Mouse (Mus musculus) heart, embryonic 11.5 days (tissue): ENCODE results near the gene Tubb5. TPM values are rescaled to one million over a fixed set of nuclear protein-coding genes. Genes with fewer than 3 reads are reported as not detected.
A peak's percentile ranks its signal among the peaks of the same experiment; 100 is the strongest.

Experiments
- ATAC-seq: fragments of 200-750 bp; cut with Nextera tagmentation; replicated peaks from 2 replicates; pipeline ENCODE4 v1.8.0; 2017; ENCODE audit warnings: moderate library complexity; ENCODE audit not compliant: insufficient number of reproducible peaks, low FRiP score, low TSS enrichment
- H3K27ac ChIP-seq: fragments of 300-500 bp; sonication (generic); 2 replicates; pipeline ENCODE4 v1.5.1; 2014; ENCODE audit warnings: mild to moderate bottlenecking, low read depth, low read length
- H3K27me3 ChIP-seq: fragments of 300-500 bp; sonication (generic); 2 replicates; pipeline ENCODE4 v1.6.1; 2014; ENCODE audit warnings: mild to moderate bottlenecking, low read length, mixed read lengths; ENCODE audit not compliant: control insufficient read depth, insufficient read depth
- H3K36me3 ChIP-seq: fragments of 300-500 bp; sonication (generic); 2 replicates; pipeline ENCODE4 v1.6.1; 2014; ENCODE audit warnings: mild to moderate bottlenecking, low read length, moderate library complexity, mixed read lengths; ENCODE audit not compliant: control insufficient read depth, insufficient read depth
- H3K4me1 ChIP-seq: fragments of 300-500 bp; sonication (generic); 2 replicates; pipeline ENCODE4 v1.6.1; 2014; ENCODE audit warnings: low read length; ENCODE audit not compliant: control insufficient read depth, insufficient read depth
- H3K4me2 ChIP-seq: fragments of 300-500 bp; sonication (generic); 2 replicates; pipeline ENCODE4 v1.6.1; 2014; ENCODE audit warnings: mild to moderate bottlenecking, moderate library complexity
- H3K4me3 ChIP-seq: fragments of 300-500 bp; sonication (generic); 2 replicates; pipeline ENCODE4 v1.5.1; 2014; ENCODE audit warnings: low read depth, low read length
- H3K9ac ChIP-seq: fragments of 300-500 bp; sonication (generic); 2 replicates; pipeline ENCODE4 v1.6.1; 2014; ENCODE audit warnings: mild to moderate bottlenecking, low read depth, low read length, moderate library complexity
- H3K9me3 ChIP-seq: fragments of 300-500 bp; sonication (generic); replicated peaks from 2 replicates; pipeline ENCODE4 v1.6.1; 2016; ENCODE audit warnings: low read length; ENCODE audit not compliant: control insufficient read depth
- WGBS: fragments of 180-500 bp; shearing (Covaris S2); extraction: QIAGEN DNeasy Blood & Tissue Kit; methylation state at CpG from one replicate; pipeline ENCODE4 v1.1.7; 2014; ENCODE audit not compliant: insufficient replicate concordance; 5-methylcytosine and 5-hydroxymethylcytosine counted together
- polyA plus RNA-seq: library from polyadenylated mRNA; unstranded; fragments of >200 nt; fragmentation: Nextera tagmentation; extraction: Ambion mirVana; gene quantifications from 2 replicates; pipeline ENCODE4 v1.2.1, GENCODE M21; 2014

Tubb5 gene
- polyA plus RNA-seq, 1 experiment from 2014 or later: 931 TPM

- H3K27me3 ChIP-seq: no peaks in the 10 kb centered on the region
- H3K9ac ChIP-seq: peak overlapping the region; percentile 46
- H3K27ac ChIP-seq: peak overlapping the region; percentile 41
- H3K4me1 ChIP-seq: peaks cover 19% of the 10 kb centered on the region
- 80% methylated on average over 26 of the region's 26 CpGs for WGBS
- H3K4me2 ChIP-seq: peak overlapping the region; percentile 75
- H3K36me3 ChIP-seq: peaks cover 41% of the 10 kb centered on the region
- no peak for ATAC-seq
- H3K4me3 ChIP-seq: peak overlapping the region; percentile 90
- H3K9me3 ChIP-seq: no peaks in the 10 kb centered on the region
These were observed 3.2 kb downstream of the Tubb5 start for GRCm38 (mm10) chr17:35834696-35835422.

GRCm38 (mm10) chr17:35833894-35834293, 4.2 kb downstream of the Tubb5 start:
- H3K27ac ChIP-seq: no peak overlapping the region
- H3K4me2 ChIP-seq: no peak overlapping the region; the same call in 1 of the 2 replicates
- H3K9ac ChIP-seq: no peak overlapping the region
- 59% methylated on average over 5 of the region's 5 CpGs for WGBS
- H3K27me3 ChIP-seq: no peaks in the 10 kb centered on the region
- peaks cover 41% of the 10 kb centered on the region for H3K36me3 ChIP-seq
- H3K9me3 ChIP-seq: no peaks in the 10 kb centered on the region
- ATAC-seq: no peak
- H3K4me1 ChIP-seq: peaks cover 15% of the 10 kb centered on the region
- H3K4me3 ChIP-seq: no peak overlapping the region

GRCm38 (mm10) chr17:35833239-35833751, 4.8 kb downstream of the Tubb5 start:
- Histone ChIP-seq H3K27me3 (no peaks in the 10 kb centered on the region), H3K27ac (no peak overlapping the region), H3K9ac (no peak overlapping the region), H3K36me3 (peaks cover 41% of the 10 kb centered on the region), H3K4me3 (no peak overlapping the region), H3K4me1 (peaks cover 15% of the 10 kb centered on the region), H3K4me2 (no peak overlapping the region), H3K9me3 (no peaks in the 10 kb centered on the region)
- WGBS: 23% methylated on average over 5 of the region's 5 CpGs
- ATAC-seq: no peak

GRCm38 (mm10) chr17:35832400-35833238, 5.5 kb downstream of the Tubb5 start:
- peaks cover 15% of the 10 kb centered on the region for H3K4me1 ChIP-seq
- no peak overlapping the region for H3K9ac ChIP-seq
- 62% methylated on average over 8 of the region's 8 CpGs for WGBS
- no peak overlapping the region for H3K4me3 ChIP-seq
- no peak overlapping the region for H3K4me2 ChIP-seq
- no peak overlapping the region for H3K27ac ChIP-seq
- H3K36me3 ChIP-seq: peaks cover 48% of the 10 kb centered on the region
- H3K27me3 ChIP-seq: no peaks in the 10 kb centered on the region
- H3K9me3 ChIP-seq: no peaks in the 10 kb centered on the region
- ATAC-seq: no peak

- peaks cover 1% of the 10 kb centered on the region for H3K4me1 ChIP-seq
- no peak overlapping the region for H3K4me3 ChIP-seq
- H3K4me2 ChIP-seq: no peak overlapping the region; the same call in 1 of the 2 replicates
- peaks cover 41% of the 10 kb centered on the region for H3K36me3 ChIP-seq
- no peak overlapping the region for H3K9ac ChIP-seq
- peak; percentile 60 for ATAC-seq
- H3K27ac ChIP-seq: 0 out of 2 replicates have a peak overlapping the region, but pooled peaks have one; percentile 24
- no peaks in the 10 kb centered on the region for H3K27me3 ChIP-seq
- no peaks in the 10 kb centered on the region for H3K9me3 ChIP-seq
- 2% methylated on average over 21 of the region's 21 CpGs for WGBS
These were observed 8.4 kb downstream of the Tubb5 start for GRCm38 (mm10) chr17:35829737-35830136.

- peaks cover 19% of the 10 kb centered on the region for H3K36me3 ChIP-seq
- 89% methylated on average over 13 of the region's 13 CpGs for WGBS
These were observed 12.8 kb downstream of the Tubb5 start for GRCm38 (mm10) chr17:35825109-35825850.

GRCm38 (mm10) chr17:35824402-35824801, 13.7 kb downstream of the Tubb5 start:
- H3K9me3 ChIP-seq: no peaks in the 10 kb centered on the region
- H3K27ac ChIP-seq: no peak overlapping the region
- WGBS: 62% methylated on average over 7 of the region's 7 CpGs
- H3K4me2 ChIP-seq: peak overlapping the region; percentile 98
- no peak overlapping the region; the same call in 1 of the 2 replicates for H3K4me3 ChIP-seq
- no peak for ATAC-seq
- peaks cover 8% of the 10 kb centered on the region; the same call in 1 of the 2 replicates for H3K4me1 ChIP-seq
- H3K9ac ChIP-seq: peak overlapping the region; percentile 79; the same call in 1 of the 2 replicates
- H3K27me3 ChIP-seq: 0 out of 2 replicates have a peak, but pooled peaks cover 2% of the 10 kb centered on the region
- H3K36me3 ChIP-seq: peaks cover 19% of the 10 kb centered on the region

More at GRCm38 (mm10) chr17:35825109-35825850, 12.8 kb downstream of the Tubb5 start:
- Histone ChIP-seq H3K4me2 (no peak overlapping the region), H3K4me3 (no peak overlapping the region), H3K9me3 (no peaks in the 10 kb centered on the region), H3K27ac (no peak overlapping the region), H3K9ac (no peak overlapping the region), H3K4me1 (peaks cover 8% of the 10 kb centered on the region; the same call in 1 of the 2 replicates), H3K27me3 (no peaks in the 10 kb centered on the region)
- no peak for ATAC-seq
